Mouse (Mus musculus) heart, postnatal 14 days (tissue): ENCODE data around the gene Ifrd2. TPM values are rescaled to one million over a fixed set of nuclear protein-coding genes. Genes with fewer than 3 reads are reported as not detected.

Source experiments
- DNase-seq, 2 experiments: peaks; one replicate each; pipeline ENCODE4 v3.0.0; 2021 to 2022
- intact Hi-C: fragments of 180-260 bp; cut with DNase I; formaldehyde crosslinking; loops from one replicate; pipeline ENCODE4 v1.15.1; 2025
- long read RNA-seq, 2 experiments: library from polyadenylated mRNA; stranded (forward); transcript quantifications; one replicate each; pipeline ENCODE4 v2.0.0; 2021
- total RNA-seq, 2 experiments: library from RNA; stranded (reverse); gene quantifications; 2 replicates each; pipeline ENCODE4 v1.2.3; 2021

Gene Ifrd2
- total RNA-seq: 10 to 100 TPM; 36.7 to 47.1 TPM
- long read RNA-seq, experiment 1, transcript Ifrd2-201 (12 exons, 2,056 nt): major isoform, 55 of 60 reads
- long read RNA-seq, experiment 1, partial matches to known transcripts: 2 of 60 reads
- long read RNA-seq, experiment 1, other reads (novel, unspliced or antisense): 2 of 60 reads
- long read RNA-seq, experiment 2, transcript Ifrd2-201 (12 exons, 2,056 nt): major isoform, 41 of 53 reads
- long read RNA-seq, experiment 2, partial matches to known transcripts: 4 of 53 reads
- long read RNA-seq, experiment 2, other reads (novel, unspliced or antisense): 6 of 53 reads

DNA sequence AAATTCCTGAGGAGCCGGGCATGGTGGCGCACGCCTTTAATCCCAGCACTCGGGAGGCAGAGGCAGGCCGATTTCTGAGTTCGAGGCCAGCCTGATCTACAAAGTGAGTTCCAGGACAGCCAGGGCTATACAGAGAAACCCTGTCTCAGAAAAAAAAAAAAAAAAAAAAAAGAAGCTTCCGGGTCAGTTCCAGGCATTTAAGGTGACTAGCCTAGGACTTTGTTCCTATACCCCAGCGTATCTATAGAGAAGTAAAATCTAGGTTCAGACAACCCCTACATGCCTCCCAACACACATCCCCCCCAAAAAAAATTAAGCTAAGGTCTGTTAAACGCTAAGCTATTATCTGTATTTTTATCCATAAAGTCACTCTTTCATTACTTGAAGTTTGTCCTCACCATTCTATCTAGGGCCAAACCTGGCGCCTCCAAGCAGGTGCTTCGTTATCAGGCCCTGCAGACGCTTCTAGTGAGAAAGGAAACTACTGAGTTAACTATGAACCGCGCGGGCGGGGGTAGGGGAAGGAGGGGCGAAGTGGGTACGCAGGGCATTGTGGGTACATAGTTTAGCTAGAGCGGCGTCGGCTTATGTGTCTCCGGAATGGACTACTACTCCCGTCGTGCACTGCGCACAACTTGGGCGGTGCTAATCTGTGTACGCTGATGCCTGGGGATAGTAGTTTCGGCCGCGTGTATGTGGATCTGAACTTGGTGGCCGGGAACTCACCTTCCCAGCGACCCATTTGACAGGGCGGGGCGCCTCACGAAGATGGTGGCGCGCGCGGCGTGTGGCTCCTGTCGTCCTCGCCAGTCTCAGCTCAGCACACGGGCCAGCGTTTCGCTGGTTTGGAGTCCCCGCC lies at the start of gene Ifrd2:
Gene Ifrd2 (plus strand): TSS at position 669 of the 859 bp plus-strand sequence.
- intact Hi-C loops: no loop called here
- DNase-seq: peak; percentile 93 to 95

GRCm38 (mm10) chr9:107538231-107538630 lies 49.2 kb upstream of the Ifrd2 start:
- intact Hi-C loops: no loop called here
- no peak for DNase-seq

- DNase-seq: no peak
- intact Hi-C loops: no loop called here
Measured at GRCm38 (mm10) chr9:107538711-107539110, 48.7 kb upstream of the Ifrd2 start.

- intact Hi-C loops: loop anchor here (5.0 kb wide), 1 partner anchor 718 kb away; the partner anchor contains the start of gene Dcaf1
- DNase-seq: no peak
Measured at GRCm38 (mm10) chr9:107539940-107540339, 47.5 kb upstream of the Ifrd2 start.

- no peak for DNase-seq
- intact Hi-C loops: loop anchor here (5.0 kb wide), 1 partner anchor 718 kb away; the partner anchor contains the start of gene Dcaf1
Measured at GRCm38 (mm10) chr9:107540420-107540819, 47.0 kb upstream of the Ifrd2 start.

DNA sequence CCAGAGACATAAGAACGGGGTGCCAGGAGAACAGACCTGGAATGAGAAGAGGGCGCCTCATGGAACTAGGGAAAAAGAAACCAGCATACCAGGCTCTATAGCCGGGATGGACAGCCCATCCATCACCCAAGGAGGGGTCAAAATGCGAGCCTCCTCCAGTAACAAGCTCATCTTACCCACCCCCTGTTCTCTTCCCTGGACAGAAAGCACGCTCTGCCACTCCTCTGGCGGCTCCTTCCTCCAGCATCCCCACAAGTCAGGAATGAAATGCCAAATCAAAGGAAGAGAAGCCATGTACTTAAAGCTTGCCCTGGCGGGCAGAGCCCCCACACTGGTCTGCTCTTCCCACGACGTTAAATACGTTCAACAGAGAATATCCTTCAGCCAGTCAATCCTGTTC lies 46.4 kb upstream of the Ifrd2 start:
- intact Hi-C loops: loop anchor here (5.0 kb wide), 1 partner anchor 719 kb away; the partner anchor contains the start of gene Dcaf1
- no peak for DNase-seq

GRCm38 (mm10) chr9:107541474-107542351 lies 45.7 kb upstream of the Ifrd2 start, which contains the start of the genes Cyb561d2 and Nprl2:
Cyb561d2 (minus strand) TSS chr9:107542193.
Nprl2 (plus strand) TSS chr9:107542226.
- intact Hi-C loops: loop anchor here (5.0 kb wide), 1 partner anchor 719 kb away; the partner anchor contains the start of gene Dcaf1

DNA sequence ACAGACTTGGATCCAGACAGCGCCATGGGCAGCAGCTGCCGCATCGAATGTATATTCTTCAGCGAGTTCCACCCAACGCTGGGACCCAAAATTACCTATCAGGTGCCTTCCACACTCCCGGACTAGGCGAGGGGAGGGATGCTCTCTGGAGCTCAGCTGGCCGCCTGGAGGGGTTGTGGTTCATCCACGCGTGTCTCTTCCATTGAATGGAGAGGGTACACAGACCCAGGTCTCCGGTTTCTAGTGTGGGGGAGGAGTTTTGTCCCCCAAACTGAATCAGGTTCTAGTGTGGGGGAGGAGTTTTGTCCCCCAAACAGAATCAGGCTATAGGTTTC lies 45.1 kb upstream of the Ifrd2 start:
- intact Hi-C loops: loop anchor here (5.0 kb wide), 1 partner anchor 720 kb away; the partner anchor contains the start of gene Dcaf1
- DNase-seq: no peak

More at GRCm38 (mm10) chr9:107541474-107542351, 45.7 kb upstream of the Ifrd2 start, which contains the start of the genes Cyb561d2 and Nprl2:
- DNase-seq: peak; percentile 93 to 95

DNA sequence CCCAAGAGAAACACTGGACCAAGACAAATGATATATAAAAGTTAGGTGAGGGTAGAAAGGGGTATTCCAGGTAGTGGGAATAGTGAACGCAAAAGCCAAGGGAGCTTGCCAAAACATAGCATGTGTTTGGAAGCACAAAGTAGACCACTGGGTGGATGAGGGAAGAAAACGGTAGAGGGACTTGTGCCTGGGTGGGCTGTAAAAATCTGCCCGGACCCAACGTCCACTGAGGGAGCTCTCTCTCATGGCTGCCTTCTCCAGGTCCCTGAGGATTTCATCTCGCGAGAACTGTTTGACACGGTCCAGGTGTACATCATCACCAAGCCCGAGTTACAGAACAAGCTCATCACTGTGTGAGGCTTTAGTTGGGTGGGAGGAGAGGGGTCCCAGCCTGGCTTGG lies 44.7 kb upstream of the Ifrd2 start:
- intact Hi-C loops: loop anchor here (5.0 kb wide), 1 partner anchor 720 kb away; the partner anchor contains the start of gene Dcaf1
- no peak for DNase-seq

DNA sequence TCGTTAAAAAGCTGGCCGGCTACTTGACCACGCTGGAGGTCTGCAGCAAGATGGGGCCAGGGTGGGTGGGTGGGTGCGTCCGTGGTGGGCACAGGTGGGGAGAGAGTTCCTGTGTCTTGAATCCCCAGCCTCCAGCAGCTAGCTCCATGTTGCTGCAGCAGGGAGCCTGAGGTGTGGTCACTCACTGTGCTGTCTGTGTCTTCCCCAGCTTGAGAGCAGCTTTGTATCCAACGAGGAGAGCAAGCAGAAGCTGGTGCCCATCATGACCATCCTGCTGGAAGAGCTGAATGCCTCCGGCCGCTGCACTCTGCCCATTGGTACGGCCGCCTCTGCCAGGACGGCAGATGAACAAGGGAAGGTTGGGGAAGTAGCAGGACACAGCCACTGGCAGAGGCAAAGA lies 44.1 kb upstream of the Ifrd2 start:
- no peak for DNase-seq
- intact Hi-C loops: loop anchor here (5.0 kb wide), 1 partner anchor 721 kb away; the partner anchor contains the start of gene Dcaf1

DNA sequence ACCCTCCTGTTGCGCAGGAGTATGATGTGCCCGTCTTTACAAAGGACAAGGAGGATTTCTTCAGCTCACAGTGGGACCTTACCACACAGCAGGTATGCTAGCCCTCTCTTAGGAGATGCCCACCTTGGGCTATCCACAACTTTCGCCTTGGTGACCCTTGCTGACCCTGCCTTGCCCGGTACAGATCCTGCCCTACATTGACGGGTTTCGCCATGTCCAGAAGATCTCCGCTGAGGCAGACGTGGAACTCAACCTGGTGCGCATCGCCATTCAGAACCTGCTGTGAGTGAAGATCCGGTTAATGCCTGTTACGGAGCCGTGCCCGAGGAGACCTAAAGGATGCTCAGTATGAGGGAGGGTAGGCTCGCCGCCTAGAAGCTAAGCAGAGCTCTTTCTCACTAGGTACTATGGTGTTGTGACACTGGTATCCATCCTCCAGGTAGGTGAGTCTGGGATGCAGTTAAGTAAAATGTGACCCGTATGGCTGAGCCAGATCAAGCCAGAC lies 43.2 kb upstream of the Ifrd2 start:
- intact Hi-C loops: loop anchor here (5.0 kb wide), 1 partner anchor 722 kb away; the partner anchor contains the start of gene Dcaf1
- no peak for DNase-seq

DNA sequence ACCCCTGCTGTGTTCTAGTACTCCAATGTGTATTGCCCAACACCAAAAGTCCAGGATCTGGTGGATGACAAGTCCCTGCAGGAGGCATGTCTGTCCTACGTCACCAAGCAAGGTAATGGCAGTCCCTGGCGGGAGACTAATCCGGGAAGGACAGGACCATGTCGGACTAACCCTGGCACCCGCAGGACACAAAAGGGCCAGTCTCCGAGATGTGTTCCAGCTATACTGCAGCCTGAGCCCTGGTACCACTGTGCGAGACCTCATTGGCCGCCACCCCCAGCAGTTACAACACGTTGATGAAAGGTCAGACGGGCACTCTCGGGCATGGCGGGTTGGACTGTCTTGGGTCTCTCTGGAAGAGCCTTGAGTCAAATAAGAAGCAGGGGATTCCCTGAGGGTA lies 42.7 kb upstream of the Ifrd2 start:
- DNase-seq: no peak
- intact Hi-C loops: loop anchor here (5.0 kb wide), 1 partner anchor 722 kb away; the partner anchor contains the start of gene Dcaf1

DNA sequence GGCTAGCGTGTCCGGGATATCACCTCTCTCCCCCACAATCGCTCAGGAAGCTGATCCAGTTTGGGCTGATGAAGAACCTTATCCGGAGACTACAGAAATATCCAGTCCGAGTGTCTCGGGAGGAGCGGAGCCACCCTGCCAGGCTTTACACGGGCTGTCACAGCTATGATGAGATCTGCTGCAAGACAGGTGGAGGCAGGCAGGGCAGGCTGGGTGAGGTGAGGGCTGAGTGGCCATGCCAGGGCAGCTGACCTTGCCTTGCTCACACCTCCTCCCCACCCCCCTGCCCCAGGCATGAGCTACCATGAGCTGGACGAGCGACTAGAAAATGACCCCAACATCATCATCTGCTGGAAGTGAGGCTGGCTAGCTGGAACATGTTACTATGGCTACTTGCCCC lies 42.2 kb upstream of the Ifrd2 start:
- intact Hi-C loops: no loop called here
- no peak for DNase-seq

- DNase-seq: peak; percentile 78 to 86
- intact Hi-C loops: no loop called here
Measured at GRCm38 (mm10) chr9:107545602-107546001, 41.8 kb upstream of the Ifrd2 start.

GRCm38 (mm10) chr9:107547026-107547425 lies 40.4 kb upstream of the Ifrd2 start, which contains the start of gene Zmynd10:
Zmynd10 (plus strand) TSS chr9:107547298.
- peak; percentile 84 to 90 for DNase-seq
- intact Hi-C loops: no loop called here

- DNase-seq: no peak
- intact Hi-C loops: no loop called here
Measured at GRCm38 (mm10) chr9:107547957-107548356, 39.5 kb upstream of the Ifrd2 start.

- intact Hi-C loops: no loop called here
- DNase-seq: no peak
Measured at GRCm38 (mm10) chr9:107548820-107549219, 38.6 kb upstream of the Ifrd2 start.

- DNase-seq: no peak
- intact Hi-C loops: no loop called here
Measured at GRCm38 (mm10) chr9:107549297-107550074, 38.0 kb upstream of the Ifrd2 start.
